Mouse (Mus musculus) lung, embryonic 16.5 days (tissue): ENCODE data around the gene Golph3. TPM values are rescaled to one million over a fixed set of nuclear protein-coding genes. Genes with fewer than 3 reads are reported as not detected.

Experiments used
- ATAC-seq: fragments of 200-750 bp; cut with Nextera tagmentation; 2 replicates; pipeline ENCODE4 v1.8.0; 2017; ENCODE audit warnings: low read depth, mild to moderate bottlenecking, moderate library complexity
- H3K27ac ChIP-seq: fragments of 300-500 bp; sonication (generic); 2 replicates; pipeline ENCODE4 v1.5.1; 2014; ENCODE audit warnings: mild to moderate bottlenecking, control low read depth, low read length
- H3K27me3 ChIP-seq: fragments of 300-500 bp; sonication (generic); 2 replicates; pipeline ENCODE4 v1.6.1; 2014; ENCODE audit warnings: low read depth, low read length, mixed read lengths; ENCODE audit not compliant: control insufficient read depth, insufficient read depth
- H3K36me3 ChIP-seq: fragments of 300-500 bp; sonication (generic); 2 replicates; pipeline ENCODE4 v1.6.1; 2014; ENCODE audit warnings: low read length; ENCODE audit not compliant: control insufficient read depth, insufficient read depth
- H3K4me1 ChIP-seq: fragments of 300-500 bp; sonication (generic); replicated peaks from 2 replicates; pipeline ENCODE4 v1.6.1; 2014; ENCODE audit warnings: low read length, mixed read lengths; ENCODE audit not compliant: control insufficient read depth, insufficient read depth
- H3K4me2 ChIP-seq: fragments of 300-500 bp; sonication (generic); 2 replicates; pipeline ENCODE4 v1.6.1; 2014; ENCODE audit warnings: low read depth, low read length, control low read depth
- H3K4me3 ChIP-seq: fragments of 300-500 bp; sonication (generic); 2 replicates; pipeline ENCODE4 v1.5.1; 2014; ENCODE audit warnings: mild to moderate bottlenecking, low read length, control low read depth
- H3K9ac ChIP-seq: fragments of 300-500 bp; sonication (generic); 2 replicates; pipeline ENCODE4 v1.6.1; 2014; ENCODE audit warnings: low read length, control low read depth
- H3K9me3 ChIP-seq: fragments of 300-500 bp; sonication (generic); 2 replicates; pipeline ENCODE4 v1.6.1; 2016; ENCODE audit warnings: low read length; ENCODE audit not compliant: control insufficient read depth
- whole genome bisulfite sequencing: fragments of 180-500 bp; shearing (Covaris S2); extraction: QIAGEN DNeasy Blood & Tissue Kit; methylation state at CpG from one replicate; pipeline ENCODE4 v1.1.7; 2014; 5-methylcytosine and 5-hydroxymethylcytosine counted together
- polyA plus RNA-seq: library from polyadenylated mRNA; unstranded; fragments of >200 nt; fragmentation: Nextera tagmentation; extraction: Ambion mirVana; gene quantifications from 2 replicates; pipeline ENCODE4 v1.2.1, GENCODE M21; 2015

Golph3 gene
- 71.3 and 72.0 TPM in 2 replicates for polyA plus RNA-seq

GRCm38 (mm10) chr15:12321091-12321787 is at the start of gene Golph3:
TSS of gene Golph3 (plus strand) at chr15:12321450.
- under 1% methylated on average over 68 of the region's 74 CpGs for WGBS
- Histone ChIP-seq H3K27me3 (no peaks in the 10 kb centered on the region; the same call in 1 of the 2 replicates), H3K4me2 (peak within 1 kb of the TSS; percentile 80), H3K4me3 (peak within 1 kb of the TSS; percentile 99), H3K9ac (peak within 1 kb of the TSS; percentile 98), H3K36me3 (no peaks in the 10 kb centered on the region; the same call in 1 of the 2 replicates), H3K27ac (peak within 1 kb of the TSS; percentile 93), H3K4me1 (peaks cover 12% of the 10 kb centered on the region), H3K9me3 (no peaks in the 10 kb centered on the region)
- ATAC-seq = peak; percentile 94

DNA sequence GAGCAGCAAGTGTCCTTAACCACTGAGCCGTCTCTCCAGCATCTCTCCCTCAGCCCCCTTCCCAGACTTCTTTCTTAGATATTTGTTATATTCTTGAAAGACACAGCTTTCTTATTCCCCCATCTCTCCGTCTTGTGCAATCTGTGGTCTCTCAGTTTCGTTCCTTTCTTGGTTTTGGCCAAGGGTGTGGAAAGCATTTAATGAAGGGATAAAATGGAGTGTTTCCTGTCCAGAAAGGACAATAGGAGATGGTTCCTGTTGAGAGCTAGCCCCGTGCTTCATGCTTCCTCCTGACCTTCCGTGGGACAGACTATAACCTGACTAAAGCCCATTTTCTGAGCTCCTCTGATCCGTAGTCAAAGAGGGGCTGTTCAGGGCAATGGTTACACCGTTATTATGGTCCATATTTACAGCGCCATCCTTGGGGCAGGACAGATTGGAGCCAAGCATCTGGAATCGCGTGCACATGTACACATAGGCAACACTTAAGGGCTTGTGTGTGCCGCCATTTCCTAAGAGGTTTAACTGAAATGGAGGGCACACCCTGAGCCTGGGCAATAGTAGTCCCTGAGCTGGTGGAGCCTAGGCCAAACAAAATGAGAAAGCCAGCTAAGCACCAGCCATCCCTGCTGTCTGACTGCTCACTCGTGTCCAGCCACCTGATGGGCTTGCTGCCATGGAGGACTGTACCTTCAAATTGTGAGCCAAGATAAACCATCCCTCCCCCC is 47.8 kb upstream of the Golph3 start:
- H3K9me3 ChIP-seq = no peaks in the 10 kb centered on the region
- no peak overlapping the region for H3K4me3 ChIP-seq
- 77% methylated on average over 12 of the region's 12 CpGs for WGBS
- no peak overlapping the region for H3K9ac ChIP-seq
- H3K27me3 ChIP-seq = no peaks in the 10 kb centered on the region
- H3K27ac ChIP-seq = no peak overlapping the region
- ATAC-seq = 0 out of 2 replicates have a peak, but pooled peaks have one; percentile 27
- peaks cover 7% of the 10 kb centered on the region for H3K36me3 ChIP-seq
- H3K4me1 ChIP-seq = peaks cover 9% of the 10 kb centered on the region; the same call in 1 of the 2 replicates
- no peak overlapping the region for H3K4me2 ChIP-seq

- no peaks in the 10 kb centered on the region for H3K9me3 ChIP-seq
- H3K4me1 ChIP-seq = peaks cover 9% of the 10 kb centered on the region; the same call in 1 of the 2 replicates
- H3K27me3 ChIP-seq = no peaks in the 10 kb centered on the region
- no peak for ATAC-seq
- no peak overlapping the region for H3K27ac ChIP-seq
- WGBS = 58% methylated on average over 4 of the region's 4 CpGs
- H3K4me3 ChIP-seq = no peak overlapping the region
- peaks cover 5% of the 10 kb centered on the region for H3K36me3 ChIP-seq
- H3K4me2 ChIP-seq = no peak overlapping the region
- H3K9ac ChIP-seq = no peak overlapping the region
Measured at GRCm38 (mm10) chr15:12274053-12274769, 47.0 kb upstream of the Golph3 start.

GRCm38 (mm10) chr15:12275091-12275623 is 46.1 kb upstream of the Golph3 start:
- 81% methylated on average over 4 of the region's 4 CpGs for WGBS
- no peaks in the 10 kb centered on the region for H3K9me3 ChIP-seq
- peaks cover 9% of the 10 kb centered on the region; the same call in 1 of the 2 replicates for H3K4me1 ChIP-seq
- H3K4me2 ChIP-seq = no peak overlapping the region
- no peak overlapping the region for H3K4me3 ChIP-seq
- H3K36me3 ChIP-seq = peaks cover 1% of the 10 kb centered on the region
- no peak overlapping the region for H3K27ac ChIP-seq
- H3K27me3 ChIP-seq = no peaks in the 10 kb centered on the region
- no peak for ATAC-seq
- H3K9ac ChIP-seq = no peak overlapping the region

DNA sequence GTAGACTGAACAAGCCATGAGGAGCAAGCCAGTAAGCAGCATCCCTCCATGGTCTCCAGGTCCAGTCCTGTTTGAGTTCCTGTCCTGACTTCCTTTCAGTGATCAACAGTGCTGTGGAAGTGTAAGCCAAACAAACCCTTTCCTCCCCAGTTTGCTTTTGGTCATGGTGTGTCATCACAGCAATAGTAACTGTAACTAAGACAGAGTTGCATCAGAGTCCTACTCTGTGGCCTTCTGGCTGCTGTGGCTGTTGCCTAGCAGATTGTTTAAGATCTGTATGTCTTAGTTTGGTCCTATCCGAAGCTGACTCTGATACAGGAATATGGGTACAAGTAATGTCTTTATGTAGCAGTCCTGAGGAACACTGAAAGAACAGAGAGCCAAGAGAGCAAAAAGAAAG is 41.4 kb upstream of the Golph3 start:
- Histone ChIP-seq H3K9me3 (no peaks in the 10 kb centered on the region), H3K4me3 (no peak overlapping the region), H3K36me3 (no peaks in the 10 kb centered on the region), H3K9ac (no peak overlapping the region), H3K27ac (no peak overlapping the region), H3K4me1 (no peaks in the 10 kb centered on the region), H3K4me2 (no peak overlapping the region), H3K27me3 (no peaks in the 10 kb centered on the region)
- WGBS = 97% methylated on average over 1 of the region's 1 CpGs
- ATAC-seq = no peak

- Histone ChIP-seq H3K4me1 (peaks cover 6% of the 10 kb centered on the region), H3K9me3 (no peaks in the 10 kb centered on the region), H3K36me3 (no peaks in the 10 kb centered on the region), H3K4me3 (no peak overlapping the region), H3K27me3 (no peaks in the 10 kb centered on the region), H3K9ac (no peak overlapping the region), H3K4me2 (no peak overlapping the region), H3K27ac (peak overlapping the region; percentile 30)
- 25% methylated on average over 6 of the region's 6 CpGs for WGBS
- ATAC-seq = peak; percentile 89
Measured at GRCm38 (mm10) chr15:12284794-12285534, 36.3 kb upstream of the Golph3 start.

DNA sequence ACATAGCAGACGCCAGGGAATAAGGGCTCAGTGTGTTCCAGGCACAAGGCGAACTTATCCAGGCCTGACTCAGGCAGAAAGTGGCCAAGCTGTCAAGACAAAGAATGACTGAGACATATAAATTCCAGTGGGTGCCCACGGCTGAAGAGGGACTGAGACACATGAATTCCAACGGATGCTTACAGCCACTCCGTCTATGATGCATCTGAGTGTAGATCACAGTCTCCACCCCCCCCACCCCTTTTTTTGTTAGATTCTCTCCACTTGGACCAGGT is 35.8 kb upstream of the Golph3 start:
- peak overlapping the region; percentile 30 for H3K27ac ChIP-seq
- H3K36me3 ChIP-seq = no peaks in the 10 kb centered on the region
- no peak overlapping the region for H3K4me3 ChIP-seq
- ATAC-seq = 0 out of 2 replicates have a peak, but pooled peaks have one; percentile 13
- no peak overlapping the region for H3K4me2 ChIP-seq
- H3K4me1 ChIP-seq = peaks cover 6% of the 10 kb centered on the region
- 41% methylated on average over 5 of the region's 5 CpGs for WGBS
- no peaks in the 10 kb centered on the region for H3K27me3 ChIP-seq
- no peaks in the 10 kb centered on the region for H3K9me3 ChIP-seq
- H3K9ac ChIP-seq = no peak overlapping the region

DNA sequence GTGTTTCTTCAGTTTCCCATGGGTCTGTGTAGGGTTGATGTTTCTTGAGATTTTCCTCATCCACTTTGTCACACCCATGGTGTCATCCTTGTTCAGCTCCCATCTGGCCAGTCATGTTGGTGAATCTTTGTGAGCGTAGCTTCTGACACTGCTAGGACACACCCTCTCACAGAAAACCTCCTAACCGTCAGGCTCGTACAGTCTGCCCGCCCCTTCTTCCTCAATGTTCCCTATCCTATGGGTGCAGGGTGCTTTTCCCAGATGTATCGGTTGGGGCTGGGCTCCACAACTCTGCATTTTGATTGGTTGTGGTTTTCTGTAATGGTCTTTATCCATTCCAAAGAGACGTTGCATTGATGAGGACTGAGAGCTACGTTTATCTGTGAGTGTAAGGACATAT is 30.9 kb upstream of the Golph3 start:
- Histone ChIP-seq H3K4me2 (no peak overlapping the region), H3K27ac (no peak overlapping the region), H3K4me1 (peaks cover 2% of the 10 kb centered on the region), H3K4me3 (no peak overlapping the region), H3K27me3 (no peaks in the 10 kb centered on the region), H3K9me3 (no peaks in the 10 kb centered on the region), H3K9ac (no peak overlapping the region), H3K36me3 (no peaks in the 10 kb centered on the region)
- 75% methylated on average over 7 of the region's 7 CpGs for WGBS
- ATAC-seq = no peak
